25 mouse cellular contexts compared by ENCODE assay signal in the genomic region with DNA sequence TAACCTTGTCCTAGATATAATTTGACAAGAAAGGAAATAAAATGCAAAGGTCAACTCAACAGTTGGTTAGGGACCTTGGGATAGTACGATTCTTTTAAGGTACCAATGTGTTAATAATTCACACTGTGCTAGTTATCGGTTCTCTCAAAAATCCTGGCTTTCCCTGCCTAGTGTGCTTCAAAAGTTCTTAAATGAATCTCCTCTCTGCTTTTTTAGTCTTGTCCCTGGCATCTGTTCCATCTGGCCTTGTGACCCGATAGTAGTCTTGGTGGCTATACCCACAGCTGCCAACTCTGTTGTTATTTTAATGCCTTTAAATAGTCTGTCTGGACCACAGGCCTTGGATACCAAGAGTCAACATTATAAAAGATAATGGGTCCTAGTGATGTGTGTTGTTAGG.
DNase-seq lines count a peak whose midpoint lies in the region; ATAC-seq lines count a peak whose summit lies in the region.
"Had no signal": no experiment of that assay in that cellular context is flagged by ENCODE, and none has a peak within 500 bp of the region (broad histone marks: within the 10 kb centered on the region; RNA-seq: fewer than 3 reads in every experiment).

No protein-coding gene starts in this region.

- 79% methylated on average over 3 of the region's 3 CpGs for WGBS in kidney, embryonic 14.5 days
- 81% methylated on average over 3 of the region's 3 CpGs for WGBS in midbrain, embryonic 14.5 days

- DNase-seq in frontal cortex, postnatal 25 days (ENCODE audit: low spot score in 2 of 2) = no peak
- DNase-seq in kidney, postnatal 36 days = peak; percentile 23 to 34
- peak; percentile 6 for DNase-seq in ovary, adult 18-20 months (ENCODE audit: low spot score)
- no peak for DNase-seq in ovary, postnatal 14 days (ENCODE audit: low spot score)
- no peak for DNase-seq in midbrain, embryonic 14.5 days
- DNase-seq: B cell, adult 2 months; cerebellum, adult 9-11 months; gastrocnemius, postnatal 36 days; thymus, adult 18-20 months; thymus, postnatal 4 days had no signal

- no peak overlapping the region for H3K4me3 ChIP-seq in kidney, embryonic 14.5 days (ENCODE audit: low read length)
- H3K4me3 ChIP-seq in midbrain, embryonic 14.5 days (replicated peaks; ENCODE audit: low read depth, low read length) = no peak overlapping the region
- H3K4me3 ChIP-seq: embryonic facial prominence, embryonic 12.5 days; erythroblast, embryonic 14.5 days; forebrain, embryonic 13.5 days; heart, embryonic 10.5 days; hindbrain, embryonic 10.5 days; liver, embryonic 12.5 days; megakaryocyte, embryonic 14.5 days; midbrain, embryonic 15.5 days; neural tube, embryonic 15.5 days; stomach, embryonic 15.5 days had no signal

- H3K4me1 ChIP-seq in kidney, embryonic 14.5 days (ENCODE audit: control insufficient read depth, insufficient read depth, low read length) = no peaks in the 10 kb centered on the region
- no peaks in the 10 kb centered on the region for H3K4me1 ChIP-seq in midbrain, embryonic 14.5 days (ENCODE audit: control insufficient read depth, insufficient read depth, low read length)
- H3K4me1 ChIP-seq: embryonic facial prominence, embryonic 12.5 days; forebrain, embryonic 13.5 days; heart, embryonic 10.5 days; hindbrain, embryonic 10.5 days; liver, embryonic 12.5 days; megakaryocyte, embryonic 14.5 days; midbrain, embryonic 15.5 days; neural tube, embryonic 15.5 days; stomach, embryonic 15.5 days had no signal

- no peaks in the 10 kb centered on the region for H3K36me3 ChIP-seq in kidney, embryonic 14.5 days (ENCODE audit: control insufficient read depth, insufficient read depth, low read length)
- no peaks in the 10 kb centered on the region for H3K36me3 ChIP-seq in midbrain, embryonic 14.5 days (ENCODE audit: control insufficient read depth, insufficient read depth, low read length)
- H3K36me3 ChIP-seq: embryonic facial prominence, embryonic 12.5 days; heart, embryonic 10.5 days; hindbrain, embryonic 10.5 days; liver, embryonic 12.5 days; midbrain, embryonic 15.5 days; neural tube, embryonic 15.5 days; stomach, embryonic 15.5 days had no signal

- H3K9ac ChIP-seq in kidney, embryonic 14.5 days (ENCODE audit: low read depth, low read length) = no peak overlapping the region
- no peak overlapping the region for H3K9ac ChIP-seq in midbrain, embryonic 14.5 days (replicated peaks; ENCODE audit: low read length)
- H3K9ac ChIP-seq: embryonic facial prominence, embryonic 12.5 days; forebrain, embryonic 13.5 days; liver, embryonic 12.5 days; midbrain, embryonic 15.5 days; neural tube, embryonic 15.5 days; stomach, embryonic 15.5 days had no signal

- H3K9me3 ChIP-seq in kidney, embryonic 14.5 days (ENCODE audit: control insufficient read depth, low read length) = no peaks in the 10 kb centered on the region
- H3K9me3 ChIP-seq in midbrain, embryonic 14.5 days (ENCODE audit: control insufficient read depth, low read length) = no peaks in the 10 kb centered on the region
- H3K9me3 ChIP-seq: embryonic facial prominence, embryonic 12.5 days; forebrain, embryonic 13.5 days; heart, embryonic 10.5 days; hindbrain, embryonic 10.5 days; liver, embryonic 12.5 days; megakaryocyte, embryonic 14.5 days; midbrain, embryonic 15.5 days; neural tube, embryonic 15.5 days; stomach, embryonic 15.5 days had no signal

- ATAC-seq in frontal cortex, adult (ENCODE audit: low TSS enrichment) = peak; percentile 11; the same call in 1 of the 2 replicates
- ATAC-seq in kidney, embryonic 14.5 days (ENCODE audit: low FRiP score, low TSS enrichment) = no peak
- no peak for ATAC-seq in midbrain, embryonic 14.5 days (ENCODE audit: low FRiP score, low TSS enrichment)
- ATAC-seq: forebrain, embryonic 13.5 days; hindbrain, postnatal 0 days; intestine, postnatal 0 days; liver, embryonic 12.5 days; lung, postnatal 0 days; midbrain, embryonic 15.5 days had no signal

- no peak overlapping the region for H3K27ac ChIP-seq in kidney, embryonic 14.5 days (ENCODE audit: low read depth, low read length)
- H3K27ac ChIP-seq in midbrain, embryonic 14.5 days (replicated peaks; ENCODE audit: low read depth, low read length) = no peak overlapping the region
- H3K27ac ChIP-seq: embryonic facial prominence, embryonic 12.5 days; forebrain, embryonic 13.5 days; heart, embryonic 10.5 days; hindbrain, embryonic 10.5 days; hindbrain, postnatal 0 days; liver, embryonic 12.5 days; midbrain, embryonic 15.5 days; neural tube, embryonic 15.5 days; stomach, embryonic 15.5 days had no signal

- no peaks in the 10 kb centered on the region for H3K27me3 ChIP-seq in kidney, embryonic 14.5 days (ENCODE audit: control insufficient read depth, insufficient read depth, low read length)
- H3K27me3 ChIP-seq in midbrain, embryonic 14.5 days (ENCODE audit: control insufficient read depth, insufficient read depth, low read length) = no peaks in the 10 kb centered on the region
- H3K27me3 ChIP-seq: embryonic facial prominence, embryonic 12.5 days; forebrain, embryonic 13.5 days; liver, embryonic 12.5 days; megakaryocyte, embryonic 14.5 days; midbrain, embryonic 15.5 days; neural tube, embryonic 15.5 days; stomach, embryonic 15.5 days had no signal

- H3K4me2 ChIP-seq in kidney, embryonic 14.5 days (replicated peaks; ENCODE audit: low read depth, low read length) = no peak overlapping the region
- no peak overlapping the region for H3K4me2 ChIP-seq in midbrain, embryonic 14.5 days (ENCODE audit: low read length)
- H3K4me2 ChIP-seq: embryonic facial prominence, embryonic 12.5 days; forebrain, embryonic 13.5 days; liver, embryonic 12.5 days; midbrain, embryonic 15.5 days; neural tube, embryonic 15.5 days; stomach, embryonic 15.5 days had no signal

Comparison
In these comparisons a context has a peak if more than half of its experiments do, and no peak if none do; other contexts are left out.
1. DNase-seq: peak in kidney, postnatal 36 days (2 of 2) and ovary, adult 18-20 months (single experiment); none in frontal cortex, postnatal 25 days (0 of 2), ovary, postnatal 14 days (single experiment) and midbrain, embryonic 14.5 days (single experiment).